ENCODE assay signal across 21 mouse cellular contexts in the genomic region with DNA sequence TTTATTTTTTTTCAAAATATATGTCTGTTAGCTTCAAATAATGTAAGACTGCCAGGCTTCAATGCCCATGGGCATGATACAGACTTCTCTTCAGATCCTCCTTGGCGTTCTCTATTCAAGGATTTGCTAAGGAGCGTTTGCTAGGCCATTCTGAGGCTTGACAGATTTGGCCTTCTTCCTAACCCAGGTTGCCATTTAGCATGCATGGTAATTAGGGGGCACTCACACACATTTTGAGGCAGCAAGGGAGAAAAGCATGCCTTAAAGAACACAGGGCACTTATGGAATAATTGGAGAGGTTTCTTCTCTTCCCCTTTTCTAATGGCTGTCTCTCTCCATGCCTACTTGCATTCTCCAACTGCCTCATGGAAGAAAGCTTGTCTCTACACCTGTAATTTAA. TPM values are rescaled to one million over a fixed set of nuclear protein-coding genes. Genes with fewer than 3 reads are reported as not detected.
"Had no signal": no experiment of that assay in that cellular context is flagged by ENCODE, and none has a peak within 500 bp of the region (broad histone marks: within the 10 kb centered on the region; RNA-seq: fewer than 3 reads in every experiment).

No protein-coding gene starts in this region.

- H3K27ac ChIP-seq: midbrain, embryonic 10.5 days; midbrain, embryonic 12.5 days; neural tube, embryonic 13.5 days; neural tube, embryonic 15.5 days had no signal

- H3K36me3 ChIP-seq: midbrain, embryonic 10.5 days; midbrain, embryonic 12.5 days; neural tube, embryonic 13.5 days; neural tube, embryonic 15.5 days had no signal

- H3K27me3 ChIP-seq: midbrain, embryonic 12.5 days; neural tube, embryonic 13.5 days; neural tube, embryonic 15.5 days had no signal

- H3K9ac ChIP-seq: lung, embryonic 14.5 days; midbrain, embryonic 12.5 days; neural tube, embryonic 13.5 days; neural tube, embryonic 15.5 days had no signal

- H3K4me1 ChIP-seq: midbrain, embryonic 10.5 days; midbrain, embryonic 12.5 days; neural tube, embryonic 13.5 days; neural tube, embryonic 15.5 days had no signal

- DNase-seq: lung, adult 18-20 months; lung, embryonic 14.5 days; lung, postnatal 10 days; lung, postnatal 4 days; midbrain, embryonic 14.5 days; retina, postnatal 1 day; right cerebral cortex, adult 18-20 months; right cerebral cortex, postnatal 25 days; right cerebral cortex, postnatal 4 days; spleen, adult 18-20 months; thymus, adult 18-20 months; thymus, postnatal 14 days; thymus, postnatal 36 days had no signal

- H3K9me3 ChIP-seq: midbrain, embryonic 10.5 days; midbrain, embryonic 12.5 days; neural tube, embryonic 13.5 days; neural tube, embryonic 15.5 days had no signal

- H3K4me2 ChIP-seq: lung, embryonic 14.5 days; midbrain, embryonic 12.5 days; neural tube, embryonic 13.5 days; neural tube, embryonic 15.5 days had no signal

- H3K4me3 ChIP-seq: midbrain, embryonic 10.5 days; midbrain, embryonic 12.5 days; myocyte; neural tube, embryonic 13.5 days; neural tube, embryonic 15.5 days had no signal

RNA-seq across cellular contexts. Expression of a gene that starts 53.7 kb away (rescaled TPM):
- total RNA-seq: megakaryocyte, adult 5-6 weeks; megakaryocyte-erythroid progenitor cell, adult 5-6 weeks had no signal
- polyA plus RNA-seq: thymus, postnatal 0 days had no signal
